Mouse (Mus musculus) intestine, embryonic 14.5 days (tissue): ENCODE data around the gene C030005K15Rik. TPM values are rescaled to one million over a fixed set of nuclear protein-coding genes. Genes with fewer than 3 reads are reported as not detected.

Experiments used
- ATAC-seq: fragments of 200-750 bp; cut with Nextera tagmentation; replicated peaks from 2 replicates; pipeline ENCODE4 v1.8.0; 2017; ENCODE audit warnings: low read depth, moderate number of reproducible peaks, moderate TSS enrichment, moderate library complexity; ENCODE audit not compliant: low FRiP score, low TSS enrichment
- DNase-seq: peaks from one replicate; pipeline ENCODE4 v3.0.0-alpha.2; 2018; ENCODE audit warnings: low spot score
- H3K27ac ChIP-seq: fragments of 300-500 bp; sonication (generic); 2 replicates; pipeline ENCODE4 v1.5.1; 2014; ENCODE audit warnings: low read depth, mild to moderate bottlenecking, control low read depth
- H3K27me3 ChIP-seq: fragments of 300-500 bp; sonication (generic); replicated peaks from 2 replicates; pipeline ENCODE4 v1.6.1; 2014; ENCODE audit warnings: low read length, control low read depth; ENCODE audit not compliant: control insufficient read depth, insufficient read depth
- H3K36me3 ChIP-seq: fragments of 300-500 bp; sonication (generic); 2 replicates; pipeline ENCODE4 v1.6.1; 2014; ENCODE audit warnings: low read length, control low read depth; ENCODE audit not compliant: control insufficient read depth, insufficient read depth
- H3K4me1 ChIP-seq: fragments of 300-500 bp; sonication (generic); replicated peaks from 2 replicates; pipeline ENCODE4 v1.6.1; 2014; ENCODE audit warnings: low read length, control low read depth, mixed read lengths; ENCODE audit not compliant: control insufficient read depth, insufficient read depth
- H3K4me2 ChIP-seq: fragments of 300-500 bp; sonication (generic); 2 replicates; pipeline ENCODE4 v1.6.1; 2014; ENCODE audit warnings: low read length
- H3K4me3 ChIP-seq: fragments of 300-500 bp; sonication (generic); 2 replicates; pipeline ENCODE4 v1.5.1; 2014; ENCODE audit warnings: low read depth, low read length, control low read depth, mixed read lengths
- H3K9ac ChIP-seq: fragments of 300-500 bp; sonication (generic); 2 replicates; pipeline ENCODE4 v1.6.1; 2014; ENCODE audit warnings: mild to moderate bottlenecking, low read length
- H3K9me3 ChIP-seq: fragments of 300-500 bp; sonication (generic); 2 replicates; pipeline ENCODE4 v1.6.1; 2016; ENCODE audit warnings: low read length, control low read depth; ENCODE audit not compliant: control insufficient read depth
- WGBS: fragments of 180-500 bp; shearing (Covaris S2); extraction: QIAGEN DNeasy Blood & Tissue Kit; methylation state at CpG from one replicate; pipeline ENCODE4 v1.1.7; 2014; 5-methylcytosine and 5-hydroxymethylcytosine counted together
- polyA plus RNA-seq: library from polyadenylated mRNA; unstranded; fragments of >200 nt; fragmentation: Nextera tagmentation; extraction: Ambion mirVana; gene quantifications from 2 replicates; pipeline ENCODE4 v1.2.1, GENCODE M21; 2014

The C030005K15Rik gene
- polyA plus RNA-seq, 1 experiment from 2014 or later: not detected

GRCm38 (mm10) chr10:97715289-97715906 is 11.2 kb downstream of the C030005K15Rik start:
- Histone ChIP-seq H3K27me3 (no peaks in the 10 kb centered on the region), H3K36me3 (no peaks in the 10 kb centered on the region), H3K9ac (no peak overlapping the region), H3K4me3 (no peak overlapping the region), H3K4me2 (no peak overlapping the region), H3K9me3 (no peaks in the 10 kb centered on the region), H3K27ac (no peak overlapping the region), H3K4me1 (no peaks in the 10 kb centered on the region)
- peak; percentile 40; the same call in 1 of the 2 replicates for ATAC-seq
- no peak for DNase-seq
- 77% methylated on average over 3 of the region's 3 CpGs for WGBS

- no peak for DNase-seq
- Histone ChIP-seq H3K4me1 (no peaks in the 10 kb centered on the region), H3K36me3 (no peaks in the 10 kb centered on the region), H3K27me3 (no peaks in the 10 kb centered on the region), H3K4me2 (no peak overlapping the region), H3K9ac (no peak overlapping the region), H3K9me3 (no peaks in the 10 kb centered on the region), H3K4me3 (no peak overlapping the region), H3K27ac (no peak overlapping the region)
- no peak for ATAC-seq
- 80% methylated on average over 4 of the region's 4 CpGs for WGBS
These were observed 12.0 kb downstream of the C030005K15Rik start for GRCm38 (mm10) chr10:97714584-97714983.

DNA sequence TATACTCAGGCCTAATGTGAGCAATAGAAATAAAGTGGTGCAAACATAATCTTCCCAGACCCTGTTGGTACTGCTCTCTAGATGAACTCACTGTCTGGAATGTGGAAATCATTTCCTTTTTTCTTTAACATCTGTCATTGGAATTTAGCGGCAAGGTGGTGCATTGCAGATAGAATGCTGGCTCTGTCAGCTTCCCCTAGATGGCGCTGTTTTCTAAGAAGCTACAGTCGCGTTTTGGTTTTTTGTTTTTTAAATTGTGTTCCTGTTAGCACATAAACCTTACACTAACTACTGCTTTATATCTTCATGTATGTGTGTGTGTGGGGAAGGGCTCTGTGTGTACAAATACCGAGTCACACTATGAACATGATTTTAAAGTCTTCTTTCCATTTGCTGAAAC is 13.9 kb downstream of the C030005K15Rik start:
- no peak overlapping the region for H3K4me3 ChIP-seq
- H3K4me2 ChIP-seq: no peak overlapping the region
- H3K9me3 ChIP-seq: no peaks in the 10 kb centered on the region
- ATAC-seq (0 out of 2 replicates have a peak, but pooled peaks have one; percentile 40), DNase-seq (peak; percentile 58)
- no peaks in the 10 kb centered on the region for H3K4me1 ChIP-seq
- no peak overlapping the region for H3K27ac ChIP-seq
- H3K36me3 ChIP-seq: no peaks in the 10 kb centered on the region
- H3K27me3 ChIP-seq: no peaks in the 10 kb centered on the region
- no peak overlapping the region for H3K9ac ChIP-seq
- WGBS: 4% methylated on average over 5 of the region's 5 CpGs

DNA sequence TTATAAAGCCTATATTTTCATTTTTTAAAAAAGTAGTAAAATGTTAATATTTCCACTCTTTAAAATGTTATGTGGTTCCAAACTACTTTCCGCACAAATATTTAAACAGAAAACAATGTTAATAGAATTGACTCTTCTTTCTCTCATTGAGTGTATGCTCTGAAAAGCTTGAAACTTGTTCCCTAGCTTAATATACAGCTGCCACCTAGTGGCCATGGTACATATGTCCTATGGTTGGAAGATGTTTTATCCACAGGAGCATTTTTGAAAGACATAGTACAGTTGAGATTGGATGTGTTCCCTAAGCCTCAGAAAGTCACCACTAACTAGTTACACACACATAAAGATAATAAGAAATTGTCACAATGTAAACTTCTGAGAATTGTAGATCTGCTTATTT is 22.0 kb downstream of the C030005K15Rik start:
- ATAC-seq (no peak), DNase-seq (no peak)
- H3K4me3 ChIP-seq: no peak overlapping the region
- no peaks in the 10 kb centered on the region for H3K9me3 ChIP-seq
- no peaks in the 10 kb centered on the region for H3K4me1 ChIP-seq
- no peak overlapping the region for H3K27ac ChIP-seq
- H3K4me2 ChIP-seq: no peak overlapping the region
- H3K9ac ChIP-seq: no peak overlapping the region
- 45% methylated on average over 1 of the region's 1 CpGs for WGBS
- H3K36me3 ChIP-seq: no peaks in the 10 kb centered on the region
- no peaks in the 10 kb centered on the region for H3K27me3 ChIP-seq

GRCm38 (mm10) chr10:97702321-97702720 is 24.2 kb downstream of the C030005K15Rik start:
- no peak overlapping the region for H3K9ac ChIP-seq
- no peak overlapping the region for H3K4me3 ChIP-seq
- H3K27ac ChIP-seq: no peak overlapping the region
- ATAC-seq (no peak), DNase-seq (no peak)
- no peaks in the 10 kb centered on the region for H3K36me3 ChIP-seq
- H3K27me3 ChIP-seq: no peaks in the 10 kb centered on the region
- no peak overlapping the region for H3K4me2 ChIP-seq
- no peaks in the 10 kb centered on the region for H3K9me3 ChIP-seq
- H3K4me1 ChIP-seq: no peaks in the 10 kb centered on the region

DNA sequence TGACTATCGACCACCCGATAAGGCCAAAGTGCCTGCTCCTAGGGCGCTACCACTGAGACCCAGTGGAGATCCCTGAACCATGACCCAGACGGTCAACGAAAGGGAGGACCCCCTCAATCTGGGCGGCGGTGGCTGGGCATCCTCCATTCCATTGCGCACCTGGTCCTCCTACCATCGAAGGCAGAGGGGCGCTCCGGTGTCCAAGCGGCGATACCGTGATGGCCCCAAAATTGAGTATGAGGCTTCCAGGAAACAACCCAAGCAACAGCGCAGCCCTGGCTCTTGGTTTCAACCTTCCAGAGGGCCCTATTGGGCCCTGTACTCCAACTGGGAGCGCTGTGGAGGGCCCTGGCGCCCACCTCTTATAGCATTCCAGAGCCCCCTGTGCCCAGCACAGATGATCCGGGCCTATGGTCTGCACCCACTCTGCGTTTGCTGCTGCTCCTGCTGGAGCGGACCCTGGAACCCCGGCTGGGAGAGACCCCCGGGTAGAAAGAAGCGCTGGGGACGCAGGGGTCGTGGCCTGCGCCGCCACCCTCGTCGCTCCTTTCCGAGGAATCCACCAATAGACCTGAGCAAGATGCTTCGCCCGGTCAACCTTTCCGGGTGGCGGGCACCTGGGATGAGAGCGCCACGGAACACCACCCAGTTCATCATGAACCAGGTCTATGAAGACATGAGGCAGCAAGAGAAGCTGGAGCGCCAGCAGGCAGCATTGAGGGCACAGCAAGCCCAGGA is 33.0 kb downstream of the C030005K15Rik start:
- Histone ChIP-seq H3K27me3 (no peaks in the 10 kb centered on the region), H3K36me3 (no peaks in the 10 kb centered on the region), H3K9ac (no peak overlapping the region), H3K4me1 (no peaks in the 10 kb centered on the region), H3K9me3 (0 out of 2 replicates have a peak, but pooled peaks cover 6% of the 10 kb centered on the region), H3K4me2 (no peak overlapping the region), H3K27ac (no peak overlapping the region), H3K4me3 (no peak overlapping the region)
- DNase-seq (no peak), ATAC-seq (no peak)
- WGBS: 93% methylated on average over 36 of the region's 37 CpGs

GRCm38 (mm10) chr10:97692913-97693312 is 33.6 kb downstream of the C030005K15Rik start, which contains the start of gene Ccer1:
Ccer1 (plus strand) TSS chr10:97693059.
- H3K27ac ChIP-seq: no peak within 1 kb of the TSS
- ATAC-seq (no peak), DNase-seq (no peak)
- H3K4me3 ChIP-seq: no peak within 1 kb of the TSS
- H3K36me3 ChIP-seq: no peaks in the 10 kb centered on the region
- no peaks in the 10 kb centered on the region for H3K27me3 ChIP-seq
- H3K9me3 ChIP-seq: 0 out of 2 replicates have a peak, but pooled peaks cover 6% of the 10 kb centered on the region
- WGBS: 76% methylated on average over 20 of the region's 20 CpGs
- H3K4me1 ChIP-seq: no peaks in the 10 kb centered on the region
- no peak within 1 kb of the TSS for H3K9ac ChIP-seq
- no peak within 1 kb of the TSS for H3K4me2 ChIP-seq

DNA sequence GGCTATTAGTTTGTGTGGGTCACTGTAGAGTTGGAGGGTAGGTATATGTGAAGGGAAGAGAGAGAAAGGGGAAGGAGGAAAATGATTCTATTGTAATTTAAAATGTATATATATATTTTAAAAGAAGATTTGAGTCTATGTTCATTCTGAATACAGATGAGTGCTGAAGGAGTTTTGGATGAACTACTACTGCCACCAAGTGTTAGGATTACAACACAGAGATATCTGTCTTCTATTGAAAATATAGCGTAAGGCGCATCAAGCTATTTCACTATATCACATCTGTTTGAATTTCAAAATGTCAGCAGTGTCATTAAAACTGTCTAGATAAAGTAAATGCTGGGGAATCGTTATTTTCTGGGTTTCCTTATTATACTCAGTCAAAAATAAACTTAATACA is 37.1 kb downstream of the C030005K15Rik start:
- 56% methylated on average over 3 of the region's 3 CpGs for WGBS
- H3K4me3 ChIP-seq: no peak overlapping the region
- ATAC-seq: no peak
- 0 out of 2 replicates have a peak, but pooled peaks cover 6% of the 10 kb centered on the region for H3K9me3 ChIP-seq
- H3K4me2 ChIP-seq: no peak overlapping the region
- DNase-seq: no peak
- no peak overlapping the region for H3K9ac ChIP-seq
- H3K36me3 ChIP-seq: no peaks in the 10 kb centered on the region
- H3K4me1 ChIP-seq: no peaks in the 10 kb centered on the region
- H3K27me3 ChIP-seq: no peaks in the 10 kb centered on the region
- no peak overlapping the region for H3K27ac ChIP-seq

- H3K4me3 ChIP-seq: no peak overlapping the region
- H3K4me1 ChIP-seq: no peaks in the 10 kb centered on the region
- H3K9ac ChIP-seq: no peak overlapping the region
- no peaks in the 10 kb centered on the region for H3K9me3 ChIP-seq
- DNase-seq (no peak), ATAC-seq (no peak)
- H3K27ac ChIP-seq: no peak overlapping the region
- H3K36me3 ChIP-seq: no peaks in the 10 kb centered on the region
- WGBS: 83% methylated on average over 1 of the region's 1 CpGs
- no peak overlapping the region for H3K4me2 ChIP-seq
- H3K27me3 ChIP-seq: no peaks in the 10 kb centered on the region
These were observed 39.4 kb downstream of the C030005K15Rik start for GRCm38 (mm10) chr10:97687198-97687597.
